Mouse (Mus musculus): Measurements from ENCODE around the gene Hsd17b13. TPM values are rescaled to one million over a fixed set of nuclear protein-coding genes. Genes with fewer than 3 reads are reported as not detected.

The Hsd17b13 gene
- polyA plus RNA-seq, 1 experiment, result not detected

DNA sequence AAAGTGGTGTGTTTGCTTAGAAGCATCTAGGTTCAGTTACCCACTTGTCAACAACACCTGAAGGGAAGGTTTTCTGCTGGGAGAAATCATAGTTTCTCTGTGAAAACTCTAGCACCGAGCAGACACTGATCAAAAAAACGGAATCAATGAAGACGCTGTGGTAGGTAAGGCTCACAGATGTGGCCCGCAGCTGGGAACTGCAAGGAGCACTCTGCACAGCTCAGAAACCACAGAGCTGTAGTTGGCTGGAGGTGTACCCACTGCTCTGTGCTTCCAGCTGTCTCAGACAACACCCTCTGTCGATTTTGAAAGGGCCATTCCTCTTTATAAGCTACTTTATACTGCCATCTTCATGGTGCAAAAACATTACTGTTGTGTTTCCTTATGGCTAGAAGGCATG, 30.6 kb upstream of the Hsd17b13 start:
- no peak overlapping the region for H3K4me3 ChIP-seq (replicated peaks)
- no peak for TF ChIP-seq GATA1 (IDR thresholded peaks at IDR 0.05; ENCODE audit: borderline replicate concordance, low read length)
- no peak for TF ChIP-seq FLI1 (IDR thresholded peaks at IDR 0.05; ENCODE audit: low read length)
- peaks cover 43% of the 10 kb centered on the region for H3K36me3 ChIP-seq (replicated peaks; ENCODE audit: low read length)
- H3K4me1 ChIP-seq, result no peaks in the 10 kb centered on the region
- H3K9me3 ChIP-seq, result no peaks in the 10 kb centered on the region
- H3K27me3 ChIP-seq (replicated peaks), result no peaks in the 10 kb centered on the region

DNA sequence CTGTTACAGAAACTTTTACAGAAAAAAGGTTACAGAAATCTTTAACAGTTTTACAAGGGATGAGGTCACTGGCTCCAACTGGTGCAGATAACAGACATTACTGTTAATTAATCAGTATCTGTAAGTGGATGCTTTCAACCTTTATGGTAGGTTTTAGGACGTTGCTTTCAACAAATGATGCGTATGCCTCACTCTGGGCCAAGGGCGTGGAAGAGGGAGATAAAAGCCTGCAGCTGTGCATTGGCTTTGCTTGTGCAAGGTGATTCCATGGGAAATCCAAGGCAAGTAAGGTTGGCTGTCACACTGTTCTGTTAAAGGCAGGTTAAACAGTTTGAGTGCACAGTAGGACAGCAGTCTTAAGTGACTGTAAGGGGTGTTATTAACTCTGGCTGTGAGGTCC, 29.6 kb upstream of the Hsd17b13 start:
- Histone ChIP-seq H3K9me3 (no peaks in the 10 kb centered on the region), H3K27me3 (replicated peaks) (no peaks in the 10 kb centered on the region), H3K4me3 (replicated peaks) (no peak overlapping the region), H3K4me1 (no peaks in the 10 kb centered on the region), H3K36me3 (replicated peaks; ENCODE audit: low read length) (peaks cover 50% of the 10 kb centered on the region)
- TF ChIP-seq FLI1 (IDR thresholded peaks at IDR 0.05; ENCODE audit: low read length), result no peak
- TF ChIP-seq GATA1 (IDR thresholded peaks at IDR 0.05; ENCODE audit: borderline replicate concordance, low read length), result no peak

DNA sequence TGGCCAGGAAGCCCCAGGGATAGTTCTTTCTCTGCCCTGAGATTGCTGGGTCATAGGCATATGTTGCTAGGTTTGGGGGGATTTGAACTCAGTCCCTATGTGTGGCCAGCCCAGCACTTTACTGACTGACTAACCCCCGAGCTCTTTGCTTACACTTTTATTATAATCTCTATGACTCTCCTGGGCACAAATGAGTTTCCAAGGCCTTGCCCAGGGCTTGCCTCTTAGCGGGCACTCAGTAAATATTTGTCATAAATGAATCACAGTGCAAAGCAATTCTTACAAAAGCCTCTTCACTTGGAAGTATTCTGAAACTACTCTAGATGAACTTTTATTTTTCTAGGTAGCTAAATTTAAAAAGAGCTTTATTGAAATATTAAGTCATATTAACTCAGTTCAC, 26.7 kb upstream of the Hsd17b13 start:
- Histone ChIP-seq H3K4me1 (no peaks in the 10 kb centered on the region), H3K27me3 (replicated peaks) (no peaks in the 10 kb centered on the region), H3K36me3 (replicated peaks; ENCODE audit: low read length) (peaks cover 47% of the 10 kb centered on the region), H3K4me3 (replicated peaks) (no peak overlapping the region), H3K9me3 (no peaks in the 10 kb centered on the region)
- TF ChIP-seq FLI1 (IDR thresholded peaks at IDR 0.05; ENCODE audit: low read length), result no peak
- no peak for TF ChIP-seq GATA1 (IDR thresholded peaks at IDR 0.05; ENCODE audit: borderline replicate concordance, low read length)

GRCm38 (mm10) chr5:104003256-104003931, 26.2 kb upstream of the Hsd17b13 start:
- no peaks in the 10 kb centered on the region for H3K4me1 ChIP-seq
- H3K36me3 ChIP-seq (replicated peaks; ENCODE audit: low read length), result peaks cover 43% of the 10 kb centered on the region
- H3K27me3 ChIP-seq (replicated peaks), result no peaks in the 10 kb centered on the region
- no peaks in the 10 kb centered on the region for H3K9me3 ChIP-seq
- H3K4me3 ChIP-seq (replicated peaks), result no peak overlapping the region
- TF ChIP-seq GATA1 (IDR thresholded peaks at IDR 0.05; ENCODE audit: borderline replicate concordance, low read length) (no peak), FLI1 (IDR thresholded peaks at IDR 0.05; ENCODE audit: low read length) (no peak)

DNA sequence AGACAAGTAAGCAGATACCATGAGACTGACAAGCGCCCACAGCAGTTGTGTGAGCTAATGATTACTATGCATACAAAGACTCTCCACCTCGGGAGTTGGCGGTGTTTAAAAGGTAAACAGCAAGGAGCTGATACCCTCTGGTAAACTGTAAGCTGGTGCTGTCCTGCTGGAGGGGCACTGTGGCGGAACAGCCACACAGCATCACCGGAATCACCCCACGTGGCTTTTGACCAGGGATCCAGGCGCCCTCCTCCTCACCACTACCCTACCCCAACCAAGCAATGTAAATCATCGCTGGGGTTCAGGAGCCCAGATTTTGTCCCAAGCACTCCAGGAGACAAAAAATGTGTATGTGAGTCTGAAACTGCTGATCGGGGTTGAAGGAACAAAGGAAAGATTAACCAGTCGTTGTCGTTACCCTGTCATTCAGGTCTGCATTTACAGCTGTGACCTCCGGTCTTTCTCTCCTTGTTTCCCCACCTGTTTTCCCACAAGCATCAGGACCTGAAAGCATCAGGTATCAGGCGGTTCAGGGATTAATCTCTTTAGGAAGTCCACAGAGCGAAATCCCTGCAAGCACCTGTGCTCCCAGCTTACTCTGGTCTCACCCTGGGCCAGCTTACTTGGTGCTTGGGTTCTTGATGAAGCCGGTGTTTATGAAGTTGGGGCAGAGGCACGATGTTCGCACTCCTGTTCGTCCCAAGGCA, 25.5 kb upstream of the Hsd17b13 start:
- Histone ChIP-seq H3K9me3 (no peaks in the 10 kb centered on the region), H3K27me3 (replicated peaks) (no peaks in the 10 kb centered on the region), H3K4me1 (no peaks in the 10 kb centered on the region), H3K4me3 (replicated peaks) (no peak overlapping the region), H3K36me3 (replicated peaks; ENCODE audit: low read length) (peaks cover 36% of the 10 kb centered on the region)
- no peak for TF ChIP-seq FLI1 (IDR thresholded peaks at IDR 0.05; ENCODE audit: low read length)
- no peak for TF ChIP-seq GATA1 (IDR thresholded peaks at IDR 0.05; ENCODE audit: borderline replicate concordance, low read length)

- H3K4me1 ChIP-seq, result peaks cover 4% of the 10 kb centered on the region; the same call in 1 of the 2 replicates
- H3K27me3 ChIP-seq (replicated peaks), result no peaks in the 10 kb centered on the region
- no peaks in the 10 kb centered on the region for H3K9me3 ChIP-seq
- H3K4me3 ChIP-seq (replicated peaks), result no peak overlapping the region
- peaks cover 21% of the 10 kb centered on the region for H3K36me3 ChIP-seq (replicated peaks; ENCODE audit: low read length)
- TF ChIP-seq FLI1 (IDR thresholded peaks at IDR 0.05; ENCODE audit: low read length) (no peak), GATA1 (IDR thresholded peaks at IDR 0.05; ENCODE audit: borderline replicate concordance, low read length) (no peak)
These were observed 22.5 kb upstream of the Hsd17b13 start for GRCm38 (mm10) chr5:103999738-104000137.

GRCm38 (mm10) chr5:103998739-103999138, 21.5 kb upstream of the Hsd17b13 start:
- TF ChIP-seq GATA1 (IDR thresholded peaks at IDR 0.05; ENCODE audit: borderline replicate concordance, low read length), result no peak
- TF ChIP-seq FLI1 (IDR thresholded peaks at IDR 0.05; ENCODE audit: low read length), result no peak
- Histone ChIP-seq H3K9me3 (no peaks in the 10 kb centered on the region), H3K27me3 (replicated peaks) (no peaks in the 10 kb centered on the region), H3K4me3 (replicated peaks) (no peak overlapping the region), H3K4me1 (peaks cover 4% of the 10 kb centered on the region; the same call in 1 of the 2 replicates), H3K36me3 (replicated peaks; ENCODE audit: low read length) (peaks cover 23% of the 10 kb centered on the region)

DNA sequence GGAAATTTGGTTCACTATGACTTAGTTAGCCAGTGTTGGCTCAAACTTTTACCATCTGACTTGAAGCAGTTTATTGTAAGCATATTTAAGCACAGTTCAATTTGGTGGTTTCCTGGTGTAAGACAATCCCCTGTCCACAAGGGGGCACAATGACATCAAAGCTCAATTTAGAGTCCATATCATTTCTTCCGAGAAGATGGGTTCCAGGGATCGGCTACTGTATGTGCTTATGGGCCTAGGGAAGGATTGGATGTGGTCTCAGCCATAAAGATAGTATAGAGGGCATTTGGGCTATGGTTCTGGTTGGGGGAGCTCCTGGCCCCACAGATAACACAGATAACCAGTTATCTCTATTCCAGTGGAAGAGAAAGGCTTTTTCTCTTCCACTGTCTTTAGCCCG, 18.0 kb upstream of the Hsd17b13 start:
- Histone ChIP-seq H3K4me3 (replicated peaks) (no peak overlapping the region), H3K36me3 (replicated peaks; ENCODE audit: low read length) (peaks cover 6% of the 10 kb centered on the region)
- TF ChIP-seq GATA1 (IDR thresholded peaks at IDR 0.05; ENCODE audit: borderline replicate concordance, low read length) (no peak), FLI1 (IDR thresholded peaks at IDR 0.05; ENCODE audit: low read length) (no peak)

DNA sequence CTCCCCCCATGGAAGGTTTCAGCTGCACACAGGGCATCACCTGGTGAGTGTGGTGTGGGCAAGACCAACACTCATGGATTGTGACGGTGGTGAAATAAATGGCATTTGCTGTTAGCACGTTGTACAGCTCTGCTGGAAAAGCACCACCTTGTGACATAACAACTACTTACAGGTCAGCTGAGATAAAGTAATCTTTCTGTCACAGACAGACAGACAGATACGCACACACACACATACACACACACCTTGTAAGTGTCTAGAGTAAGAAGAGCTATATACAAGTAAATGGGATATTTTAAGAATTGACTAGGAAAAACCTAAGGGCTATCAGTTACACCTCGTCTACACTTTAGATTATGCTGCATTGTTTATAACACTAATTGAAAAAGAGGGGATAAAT, 17.5 kb upstream of the Hsd17b13 start:
- Histone ChIP-seq H3K4me1 (peaks cover 4% of the 10 kb centered on the region; the same call in 1 of the 2 replicates), H3K9me3 (no peaks in the 10 kb centered on the region), H3K4me3 (replicated peaks) (no peak overlapping the region), H3K27me3 (replicated peaks) (no peaks in the 10 kb centered on the region), H3K36me3 (replicated peaks; ENCODE audit: low read length) (peaks cover 8% of the 10 kb centered on the region)
- TF ChIP-seq GATA1 (IDR thresholded peaks at IDR 0.05; ENCODE audit: borderline replicate concordance, low read length) (no peak), FLI1 (IDR thresholded peaks at IDR 0.05; ENCODE audit: low read length) (no peak)

More for the DNA sequence above, 18.0 kb upstream of the Hsd17b13 start:
- Histone ChIP-seq H3K4me1 (peaks cover 4% of the 10 kb centered on the region; the same call in 1 of the 2 replicates), H3K27me3 (replicated peaks) (no peaks in the 10 kb centered on the region), H3K9me3 (no peaks in the 10 kb centered on the region)

- Histone ChIP-seq H3K36me3 (replicated peaks; ENCODE audit: low read length) (peaks cover 10% of the 10 kb centered on the region), H3K4me3 (replicated peaks) (no peak overlapping the region), H3K4me1 (peaks cover 4% of the 10 kb centered on the region; the same call in 1 of the 2 replicates), H3K27me3 (replicated peaks) (no peaks in the 10 kb centered on the region), H3K9me3 (no peaks in the 10 kb centered on the region)
- TF ChIP-seq FLI1 (IDR thresholded peaks at IDR 0.05; ENCODE audit: low read length) (no peak), GATA1 (IDR thresholded peaks at IDR 0.05; ENCODE audit: borderline replicate concordance, low read length) (no peak)
These were observed 16.4 kb upstream of the Hsd17b13 start for GRCm38 (mm10) chr5:103993601-103994000.

Data from megakaryocyte, embryonic 14.5 days (primary cell).